Mouse (Mus musculus) heart, adult 18-20 months (tissue): Measurements from ENCODE around the gene Klf2. TPM values are rescaled to one million over a fixed set of nuclear protein-coding genes. Genes with fewer than 3 reads are reported as not detected.

Experiments used
- total RNA-seq, 2 experiments: library from RNA; stranded (reverse); gene quantifications; 2 replicates each; pipeline ENCODE4 v1.2.3; 2021

Gene Klf2
- total RNA-seq, 2 experiments from 2014 or later: 74.3 to 76.9 TPM

Other genes with a start within 250 kb of the Klf2 start
- gene Olfr373, start 235.9 kb upstream of the Klf2 start, total RNA-seq: not detected
- gene Olfr374, start 212.0 kb upstream of the Klf2 start, total RNA-seq: not detected
- gene Tpm4, start 184.1 kb upstream of the Klf2 start, total RNA-seq: 100 to 1,000 TPM in 1 of 2 experiments, 10 to 100 TPM in 1; 89.1 to 107 TPM
- gene Rab8a, start 157.8 kb upstream of the Klf2 start, total RNA-seq: 10 to 100 TPM; 20.0 to 25.1 TPM
- gene Hsh2d, start 129.4 kb upstream of the Klf2 start, total RNA-seq: under 1 TPM in 1 of 2 experiments, not detected in 1; 0.51 TPM
- gene Cib3, start 106.2 kb upstream of the Klf2 start, total RNA-seq: 1 to 10 TPM in 1 of 2 experiments, under 1 TPM in 1; 0.62 to 1.7 TPM
- not detected for gene Gm11034, start 105.4 kb upstream of the Klf2 start, total RNA-seq
- 10 to 100 TPM; 20.2 to 23.1 TPM for gene Fam32a, start 99.3 kb upstream of the Klf2 start, total RNA-seq
- gene Ap1m1, start 79.0 kb upstream of the Klf2 start, total RNA-seq: 10 to 100 TPM; 46.0 to 51.8 TPM
- gene Gm10282, start 13.8 kb upstream of the Klf2 start, total RNA-seq: 1 to 10 TPM; 5.9 to 9.5 TPM
- 10 to 100 TPM; 35.5 to 41.0 TPM for gene Eps15l1, start 102.4 kb downstream of the Klf2 start, total RNA-seq
- 10 to 100 TPM; 17.0 to 24.2 TPM for gene Calr3, start 124.8 kb downstream of the Klf2 start, total RNA-seq
- gene 1700030K09Rik, start 124.8 kb downstream of the Klf2 start, total RNA-seq: 1 to 10 TPM; 4.6 to 5.0 TPM
- gene Cherp, start 156.2 kb downstream of the Klf2 start, total RNA-seq: 10 to 100 TPM; 23.1 to 33.6 TPM
- 10 to 100 TPM; 73.6 to 73.7 TPM for gene Slc35e1, start 173.6 kb downstream of the Klf2 start, total RNA-seq
- gene Med26, start 229.2 kb downstream of the Klf2 start, total RNA-seq: 1 to 10 TPM; 7.3 to 9.8 TPM